Mouse (Mus musculus) Patski (cell line): ENCODE data around the gene Pptc7. TPM values are rescaled to one million over a fixed set of nuclear protein-coding genes. Genes with fewer than 3 reads are reported as not detected.
A peak's percentile ranks its signal among the peaks of the same experiment; 100 is the strongest.

Experiments
- ATAC-seq: fragments of 100-300 bp; one replicate; pipeline ENCODE4 v1.8.0; 2021
- CTCF ChIA-PET: fragments of 350-600 bp; sonication (Branson Sonifier 250); formaldehyde crosslinking; loops from one replicate; lab custom pipeline; 2022; ENCODE audit warnings: inconsistent platforms; lab: Charles Lee
- POLR2A ChIA-PET: fragments of 350-600 bp; sonication (Branson Sonifier 250); formaldehyde crosslinking; loops from one replicate; lab custom pipeline; 2022; ENCODE audit warnings: antibody characterized with exemption, inconsistent platforms; lab: Charles Lee
- DNase-seq: peaks from one replicate; pipeline ENCODE4 v3.0.0-alpha.2; 2011; ENCODE audit warnings: low read depth, low spot score
- H3K27me3 ChIP-seq: fragments of 371-371 bp; one replicate; pipeline ENCODE4 v1.5.1; 2021
- CTCF ChIP-seq: fragments of 100-300 bp; IDR thresholded peaks from one replicate; pipeline ENCODE4 v1.5.1; 2021
- in situ Hi-C: fragments of 300-500 bp; cut with MboI; formaldehyde crosslinking; loops from 3 replicates; pipeline ENCODE4 v1.11.1; 2018; ENCODE audit warnings: low pct_unique_long_range_greater_than_20kb, mixed read lengths
- polyA plus RNA-seq: library from polyadenylated mRNA; unstranded; gene quantifications from one replicate; pipeline ENCODE4 v1.2.3, GENCODE M21; 2021

The Pptc7 gene
- polyA plus RNA-seq, 1 experiment from 2014 or later = 31.1 TPM

- ATAC-seq (no peak), DNase-seq (no peak)
- ChIA-PET CTCF (interaction anchor here (0.9 to 2.8 kb wide), 4 partner anchors 11 to 52 kb away, joined by 3 to 13 read pairs (median 4); no protein-coding TSS in a partner anchor), POLR2A (interaction anchor here (1.1 kb wide), 1 partner anchor 21 kb away, joined by 4 read pairs; no protein-coding TSS in a partner anchor)
- TF ChIP-seq CTCF = no peak
- in situ Hi-C loops = loop anchor here (25.0 kb wide), 1 partner anchor 846 kb away; the partner anchor contains the start of genes Rhof and Setd1b
- H3K27me3 ChIP-seq = no peaks in the 10 kb centered on the region
Measured at GRCm38 (mm10) chr5:122291553-122292339, 7.6 kb downstream of the Pptc7 start.

- ATAC-seq (no peak), DNase-seq (no peak)
- no peaks in the 10 kb centered on the region for H3K27me3 ChIP-seq
- CTCF ChIA-PET = interaction anchor here (1.2 to 2.8 kb wide), 3 partner anchors 8 to 51 kb away, joined by 3 to 13 read pairs (median 3); no protein-coding TSS in a partner anchor
- in situ Hi-C loops = loop anchor here (25.0 kb wide), 1 partner anchor 844 kb away; the partner anchor contains the start of genes Rhof and Setd1b
- no peak for TF ChIP-seq CTCF
- POLR2A ChIA-PET = interaction anchor here (0.9 to 1.1 kb wide), 2 partner anchors 8 to 19 kb away, joined by 3 to 4 read pairs; no protein-coding TSS in a partner anchor
Measured at GRCm38 (mm10) chr5:122293131-122293530, 9.0 kb downstream of the Pptc7 start.

GRCm38 (mm10) chr5:122294219-122294735 lies 10.1 kb downstream of the Pptc7 start:
- in situ Hi-C loops = loop anchor here (25.0 kb wide), 1 partner anchor 843 kb away; the partner anchor contains the start of genes Rhof and Setd1b
- no peaks in the 10 kb centered on the region for H3K27me3 ChIP-seq
- ATAC-seq = no peak
- CTCF ChIA-PET = interaction anchor here (1.2 to 1.3 kb wide), 2 partner anchors 9 to 26 kb away, joined by 3 read pairs; no protein-coding TSS in a partner anchor
- POLR2A ChIA-PET = interaction anchor here (2.7 kb wide), 1 partner anchor 8 kb away, joined by 18 read pairs; no protein-coding TSS in a partner anchor
- DNase-seq = no peak
- no peak for TF ChIP-seq CTCF

GRCm38 (mm10) chr5:122295113-122295935 lies 11.2 kb downstream of the Pptc7 start:
- DNase-seq = no peak
- TF ChIP-seq CTCF = no peak
- CTCF ChIA-PET = interaction anchor here (1.1 to 1.6 kb wide), 3 partner anchors 9 to 49 kb away, joined by 4 to 6 read pairs (median 5); no protein-coding TSS in a partner anchor
- no peak for ATAC-seq
- no peaks in the 10 kb centered on the region for H3K27me3 ChIP-seq
- POLR2A ChIA-PET = interaction anchor here (0.5 to 2.7 kb wide), 2 partner anchors 9 to 59 kb away, joined by 3 to 18 read pairs; partner anchors contain the start of genes Rad9b and Vps29
- in situ Hi-C loops = loop anchor here (25.0 kb wide), 1 partner anchor 842 kb away; the partner anchor contains the start of genes Rhof and Setd1b

GRCm38 (mm10) chr5:122300071-122300518 lies 15.9 kb downstream of the Pptc7 start:
- TF ChIP-seq CTCF = no peak
- DNase-seq = peak; percentile 77
- ChIA-PET POLR2A (interaction anchor here (0.9 to 2.1 kb wide), 7 partner anchors 10 to 37 kb away, joined by 3 to 6 read pairs (median 4); no protein-coding TSS in a partner anchor), CTCF (interaction anchor here (0.9 to 2.3 kb wide), 11 partner anchors 8 to 43 kb away, joined by 3 to 14 read pairs (median 5); no protein-coding TSS in a partner anchor)
- no peaks in the 10 kb centered on the region for H3K27me3 ChIP-seq
- in situ Hi-C loops = no loop called here
- ATAC-seq = peak; percentile 55

- CTCF ChIA-PET = interaction anchor here (1.2 to 1.3 kb wide), 4 partner anchors 12 to 40 kb away, joined by 3 read pairs; no protein-coding TSS in a partner anchor
- no peaks in the 10 kb centered on the region for H3K27me3 ChIP-seq
- POLR2A ChIA-PET = interaction anchor here (1.3 kb wide), 1 partner anchor 16 kb away, joined by 4 read pairs; no protein-coding TSS in a partner anchor
- no peak for ATAC-seq
- TF ChIP-seq CTCF = no peak
- in situ Hi-C loops = no loop called here
- DNase-seq = no peak
Measured at GRCm38 (mm10) chr5:122302810-122303745, 18.9 kb downstream of the Pptc7 start.

- H3K27me3 ChIP-seq = no peaks in the 10 kb centered on the region
- ChIA-PET POLR2A (interaction anchor here (1.3 kb wide), 1 partner anchor 15 kb away, joined by 4 read pairs; no protein-coding TSS in a partner anchor), CTCF (interaction anchor here (1.2 to 1.7 kb wide), 3 partner anchors 12 to 39 kb away, joined by 3 to 6 read pairs (median 3); no protein-coding TSS in a partner anchor)
- TF ChIP-seq CTCF = no peak
- in situ Hi-C loops = no loop called here
- ATAC-seq (peak; percentile 38), DNase-seq (peak; percentile 95)
Measured at GRCm38 (mm10) chr5:122303937-122304336, 19.8 kb downstream of the Pptc7 start.

- DNase-seq = no peak
- ATAC-seq = no peak
- in situ Hi-C loops = no loop called here
Measured at GRCm38 (mm10) chr5:122304541-122304940, 20.4 kb downstream of the Pptc7 start.

More at GRCm38 (mm10) chr5:122304541-122304940, 20.4 kb downstream of the Pptc7 start:
- CTCF ChIA-PET = interaction anchor here (0.8 to 2.2 kb wide), 5 partner anchors 11 to 40 kb away, joined by 3 to 6 read pairs (median 3); no protein-coding TSS in a partner anchor
- POLR2A ChIA-PET = interaction anchor here (1.3 kb wide), 1 partner anchor 15 kb away, joined by 4 read pairs; no protein-coding TSS in a partner anchor
- TF ChIP-seq CTCF = no peak
- no peaks in the 10 kb centered on the region for H3K27me3 ChIP-seq
